Mouse (Mus musculus): Measurements from ENCODE around the gene Tmem41b. TPM values are rescaled to one million over a fixed set of nuclear protein-coding genes. Genes with fewer than 3 reads are reported as not detected.

Tmem41b gene
- polyA plus RNA-seq (2015; fragmentation: Nextera tagmentation; extraction: Ambion mirVana) = 60.9 and 71.7 TPM in 2 replicates

DNA sequence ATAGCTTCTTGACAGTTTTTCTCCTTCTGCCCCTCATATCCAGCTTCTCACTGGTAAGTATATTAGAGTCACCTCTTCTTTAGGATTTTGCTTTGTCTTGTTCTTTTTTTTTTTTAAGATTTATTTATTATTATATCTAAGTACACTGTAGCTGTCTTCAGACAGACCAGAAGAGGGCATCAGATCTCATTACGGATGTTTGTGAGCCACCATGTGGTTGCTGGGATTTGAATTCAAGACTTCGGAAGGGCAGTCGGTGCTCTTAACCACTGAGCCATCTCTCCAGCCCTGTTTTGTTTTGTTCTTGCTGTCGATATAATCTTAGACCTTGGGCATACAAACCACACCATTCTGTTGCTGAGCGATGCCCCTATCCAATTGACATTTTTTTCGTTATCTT, at the start of gene Tmem41b:
Tmem41b (minus strand) TSS at position 155 of the 400 bp plus-strand sequence.

GRCm38 (mm10) chr7:110018117-110018630, 31.4 kb upstream of the Tmem41b start, which contains the start of gene Ipo7:
Ipo7 (plus strand) TSS chr7:110018274.

DNA sequence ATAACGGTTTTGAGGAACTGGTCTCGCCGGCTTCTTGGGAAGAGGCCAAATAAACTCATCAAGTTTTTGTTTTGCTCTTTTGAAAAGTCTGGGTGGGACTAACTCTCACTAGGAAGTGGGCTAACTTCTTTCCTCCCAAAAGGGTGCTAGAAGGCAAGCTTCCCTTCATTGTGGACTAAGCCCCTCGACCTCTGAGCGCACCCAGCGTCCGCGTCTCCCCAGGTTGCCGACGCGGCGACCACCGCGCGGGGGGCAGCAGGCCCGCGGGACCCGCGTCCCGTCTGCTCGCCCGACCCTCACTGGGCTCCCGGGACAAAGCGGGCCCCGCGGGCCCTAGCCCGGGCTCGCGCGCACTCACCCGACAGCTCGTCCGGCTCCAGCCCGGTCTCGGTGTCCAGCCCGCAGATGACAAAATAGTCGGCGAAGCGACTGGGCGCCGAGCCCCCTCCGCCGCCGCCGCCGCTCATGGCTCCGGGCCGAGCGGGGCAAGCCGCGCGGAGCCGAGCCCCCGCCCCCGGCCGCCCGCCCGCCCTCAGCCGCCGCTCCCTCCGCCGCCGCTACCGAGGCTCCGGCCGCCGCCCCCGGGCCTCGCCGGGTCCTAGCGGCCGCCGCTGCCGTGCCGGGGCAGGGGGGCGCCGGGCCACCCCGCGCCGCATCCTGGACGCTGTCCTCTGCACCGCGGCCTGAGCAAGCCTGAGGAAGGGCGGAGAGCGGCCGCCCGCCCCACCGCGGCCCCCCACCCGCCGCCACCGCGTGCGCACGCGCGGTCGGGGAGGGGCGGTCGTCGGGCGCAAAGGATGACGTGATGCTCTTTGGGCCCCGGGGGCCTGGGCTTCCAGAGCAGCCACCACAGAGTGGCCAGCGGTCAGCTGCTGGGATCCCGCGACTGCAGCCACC, 26.8 kb downstream of the Tmem41b start, which contains the start of gene Dennd5a:
Dennd5a (minus strand) TSS at position 755 of the 897 bp plus-strand sequence.

Other genes starting within 250 kb of the Tmem41b start
- gene Tmem9b, start 234.1 kb downstream of the Tmem41b start, polyA plus RNA-seq (2015; fragmentation: Nextera tagmentation; extraction: Ambion mirVana) = 163 and 173 TPM in 2 replicates
- 24.8 and 24.9 TPM in 2 replicates for gene Nrip3, start 204.9 kb downstream of the Tmem41b start, polyA plus RNA-seq (2015; fragmentation: Nextera tagmentation; extraction: Ambion mirVana)
- gene Scube2, start 121.2 kb downstream of the Tmem41b start, polyA plus RNA-seq (2015; fragmentation: Nextera tagmentation; extraction: Ambion mirVana) = 1.7 and 2.2 TPM in 2 replicates
- gene Dennd5a, start 26.5 kb downstream of the Tmem41b start, polyA plus RNA-seq (2015; fragmentation: Nextera tagmentation; extraction: Ambion mirVana) = 40.5 and 41.7 TPM in 2 replicates
- gene Ipo7, start 31.3 kb upstream of the Tmem41b start, polyA plus RNA-seq (2015; fragmentation: Nextera tagmentation; extraction: Ambion mirVana) = 25.8 and 28.8 TPM in 2 replicates
- 6.6 and 6.8 TPM in 2 replicates for gene Zfp143, start 74.3 kb upstream of the Tmem41b start, polyA plus RNA-seq (2015; fragmentation: Nextera tagmentation; extraction: Ambion mirVana)
- gene Wee1, start 135.1 kb upstream of the Tmem41b start, polyA plus RNA-seq (2015; fragmentation: Nextera tagmentation; extraction: Ambion mirVana) = 5.2 and 5.7 TPM in 2 replicates
- gene Swap70, start 234.8 kb upstream of the Tmem41b start, polyA plus RNA-seq (2015; fragmentation: Nextera tagmentation; extraction: Ambion mirVana) = 11.5 and 13.4 TPM in 2 replicates